Mouse (Mus musculus): ENCODE measurements around the gene Ankrd13d.

DNA sequence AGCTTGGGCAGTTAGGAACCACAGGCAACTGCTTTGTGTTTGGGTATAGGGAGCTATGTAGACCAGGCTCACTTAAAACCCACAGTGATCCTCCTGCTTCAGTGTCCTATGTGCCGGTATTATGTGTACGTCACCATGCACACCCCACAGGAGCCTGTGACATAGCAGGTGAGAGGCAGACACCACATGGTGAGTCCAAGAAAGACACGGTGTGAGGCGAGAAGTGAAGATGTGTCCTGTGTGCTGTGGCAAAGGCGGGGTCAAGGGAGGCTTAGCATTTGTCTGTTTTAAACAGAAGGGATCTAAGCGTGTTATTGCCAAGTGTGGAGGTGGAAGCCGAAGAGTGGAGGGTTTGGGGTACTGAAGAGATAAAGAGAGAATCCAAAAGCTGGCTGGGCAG lies 56.2 kb downstream of the Ankrd13d start:
- no peak for TF ChIP-seq CTCF (IDR thresholded peaks at IDR 0.05; ENCODE audit: insufficient read depth, low read length)
- TF ChIP-seq POLR2A (IDR thresholded peaks at IDR 0.05; ENCODE audit: borderline replicate concordance, extremely low read depth, low read depth, low read length): no peak
